Mouse (Mus musculus): Measurements from ENCODE around the gene Zfp383.
A peak's percentile ranks its signal among the peaks of the same experiment; 100 is the strongest.
"Not testable (repeated sequence)": the region's sequence is repeated elsewhere in the genome, so short reads cannot be mapped to it uniquely, and the experiment has no call there.

Zfp383 gene

DNA sequence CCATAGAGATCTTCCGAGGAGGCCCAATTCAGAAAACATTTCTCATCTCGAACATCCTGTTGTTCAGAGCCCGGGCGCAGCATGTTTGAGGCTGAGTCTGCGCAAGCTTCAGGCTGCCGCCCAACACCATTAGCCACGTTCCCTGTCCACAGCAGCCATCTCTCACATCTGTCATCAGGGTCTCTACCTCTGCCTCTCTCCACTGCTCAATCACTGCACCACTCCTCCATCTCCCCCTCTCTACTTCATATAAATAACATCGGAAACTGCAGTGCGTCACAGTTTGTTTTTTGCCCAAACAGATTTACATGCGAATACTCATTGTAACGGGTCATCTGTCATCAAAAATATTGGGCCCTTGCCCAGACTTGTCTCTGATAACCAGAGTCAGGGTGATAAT is 33.0 kb downstream of the Zfp383 start:
- DNase-seq (ENCODE audit: low read depth, low spot score) = no peak

GRCm38 (mm10) chr7:29942740-29943139 is 34.7 kb downstream of the Zfp383 start:
- DNase-seq (ENCODE audit: low read depth, low spot score) = no peak

DNA sequence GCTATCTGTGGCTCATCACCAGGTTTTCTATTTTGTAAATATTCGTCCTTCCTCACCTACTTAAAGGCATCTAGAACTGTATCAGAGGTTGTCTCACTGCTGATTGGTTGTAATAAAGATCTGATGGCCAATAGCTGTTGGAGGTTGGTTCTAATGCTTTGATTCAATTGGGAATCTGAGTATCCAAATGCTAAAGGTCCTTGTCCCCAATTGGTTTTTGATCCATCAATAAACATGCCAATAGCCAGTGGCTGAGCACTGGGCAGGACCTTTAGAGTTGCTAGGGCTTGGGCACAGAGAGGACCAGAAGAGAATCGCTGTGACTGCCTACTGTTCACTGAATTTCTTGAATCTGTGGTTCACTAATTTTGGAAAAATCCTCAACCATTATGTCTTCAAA is 35.7 kb downstream of the Zfp383 start:
- DNase-seq (ENCODE audit: low read depth, low spot score) = no peak

DNA sequence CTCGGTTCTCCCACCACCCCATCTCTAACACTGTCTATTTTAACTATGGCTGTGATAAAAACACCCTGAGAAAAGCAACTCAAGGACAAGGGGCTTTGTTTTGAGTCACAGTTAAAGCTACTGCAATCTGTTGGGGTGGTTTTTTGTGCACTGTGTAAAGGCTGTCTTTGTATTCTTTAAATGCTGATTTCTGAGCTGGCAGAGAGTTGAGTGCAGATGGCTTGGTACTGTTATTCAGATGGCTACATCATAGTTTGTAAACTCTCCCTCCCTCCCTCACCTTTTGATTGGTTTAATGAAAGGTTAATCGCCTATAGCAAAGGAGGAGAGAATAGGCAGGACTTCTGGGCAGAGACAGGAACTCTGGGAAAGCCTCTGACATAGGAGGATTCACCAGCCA is 36.2 kb downstream of the Zfp383 start:
- no peak for DNase-seq (ENCODE audit: low read depth, low spot score)

- DNase-seq (ENCODE audit: low read depth, low spot score) = no peak
These were observed 45.1 kb downstream of the Zfp383 start for GRCm38 (mm10) chr7:29953086-29953485.

- peak; percentile 84 for DNase-seq (ENCODE audit: low read depth, low spot score)
These were observed 45.7 kb downstream of the Zfp383 start, which contains the start of gene Zfp74 for GRCm38 (mm10) chr7:29953513-29954401. Gene Zfp74, minus strand, starts transcription at chr7:29954089.

- DNase-seq (ENCODE audit: low read depth, low spot score) = peak; percentile 49
These were observed 46.7 kb downstream of the Zfp383 start for GRCm38 (mm10) chr7:29954731-29955130.

- no peak for DNase-seq (ENCODE audit: low read depth, low spot score)
These were observed 48.2 kb downstream of the Zfp383 start for GRCm38 (mm10) chr7:29956257-29956656.

DNA sequence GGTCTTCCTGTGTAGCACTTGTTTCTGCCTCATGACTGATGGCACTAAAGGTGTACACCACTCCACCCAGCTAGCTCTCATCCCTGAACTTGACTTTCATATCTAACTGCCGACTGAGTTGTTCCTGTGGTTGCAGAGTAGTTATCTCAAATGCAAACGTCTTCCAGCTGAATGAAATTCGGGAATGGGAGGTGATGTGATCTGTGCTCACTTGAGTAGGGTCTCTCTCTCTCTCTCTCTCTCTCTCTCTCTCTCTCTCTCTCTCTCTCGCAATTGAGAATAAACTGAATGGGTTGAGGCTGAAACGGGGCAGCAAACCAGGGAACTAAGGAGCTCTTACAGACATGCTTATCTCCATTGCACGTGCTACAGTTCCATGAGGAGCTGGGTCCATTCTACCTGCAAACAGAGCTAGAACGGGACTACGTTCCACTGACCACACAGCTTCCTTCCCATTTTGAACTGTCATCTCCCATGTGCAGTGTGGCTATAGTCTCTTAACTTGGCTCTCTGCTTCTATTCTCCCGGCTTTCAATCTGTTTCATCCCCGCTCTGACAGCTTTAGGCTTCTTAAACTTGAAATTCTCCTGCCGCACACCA is 50.2 kb downstream of the Zfp383 start:
- DNase-seq (ENCODE audit: low read depth, low spot score) = no peak

GRCm38 (mm10) chr7:29959004-29959403 is 51.0 kb downstream of the Zfp383 start:
- no peak for DNase-seq (ENCODE audit: low read depth, low spot score)

DNA sequence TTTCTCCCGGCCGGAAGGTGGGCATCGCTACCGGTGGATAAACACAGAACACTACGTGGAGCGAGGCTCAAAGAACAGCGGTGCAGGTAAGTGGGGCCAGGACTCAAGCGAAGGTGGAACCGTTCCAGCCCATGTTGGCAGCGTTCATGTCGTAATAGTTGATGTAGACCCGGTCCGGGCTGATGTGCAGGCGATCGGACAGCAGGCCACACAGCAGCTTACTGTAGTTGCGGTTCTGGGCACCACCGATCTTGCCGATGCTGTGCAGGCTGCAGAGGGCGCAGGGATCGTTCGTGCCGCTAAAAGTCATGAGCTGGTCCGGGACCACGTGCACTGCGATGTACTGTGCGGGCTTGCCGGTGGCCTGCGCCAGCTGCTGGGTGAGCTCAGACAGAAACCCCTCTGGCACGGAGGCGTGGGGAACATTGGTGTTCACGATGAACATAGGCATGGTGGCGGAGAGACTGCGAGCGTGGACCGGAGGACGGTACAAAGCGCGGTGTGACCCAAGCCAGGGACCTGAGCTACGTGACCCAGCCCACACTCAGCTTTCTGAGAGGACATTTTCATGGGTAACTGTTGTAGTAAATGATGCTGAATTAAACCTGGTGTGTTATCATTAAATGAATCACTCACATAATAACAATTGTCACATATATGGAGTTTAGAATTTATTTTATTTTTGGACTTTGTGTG is 57.2 kb downstream of the Zfp383 start:
- not testable (repeated sequence) for DNase-seq (ENCODE audit: low read depth, low spot score)

All from CD4-positive helper T cell, adult 2 months (primary cell).